Mouse (Mus musculus) kidney, adult 2 months (tissue): Measurements from ENCODE around the gene Susd3. TPM values are rescaled to one million over a fixed set of nuclear protein-coding genes. Genes with fewer than 3 reads are reported as not detected.

Experiments
- DNase-seq: peaks from one replicate; pipeline ENCODE4 v3.0.0; 2021
- H3K27ac ChIP-seq: fragments of 200-500 bp; 2 replicates; pipeline ENCODE4 v1.5.1; 2012; ENCODE audit warnings: low read depth, low read length, control low read depth, inconsistent platforms; ENCODE audit not compliant: insufficient read depth
- H3K27me3 ChIP-seq: fragments of 200-500 bp; replicated peaks from 2 replicates; pipeline ENCODE4 v1.6.1; 2012; ENCODE audit warnings: mild to moderate bottlenecking, moderate library complexity, low read length, inconsistent platforms; ENCODE audit not compliant: control insufficient read depth, insufficient read depth
- H3K36me3 ChIP-seq: fragments of 200-500 bp; 2 replicates; pipeline ENCODE4 v1.6.1; 2012; ENCODE audit warnings: mild to moderate bottlenecking, moderate library complexity, low read length, inconsistent platforms; ENCODE audit not compliant: control insufficient read depth, insufficient read depth
- H3K4me1 ChIP-seq: fragments of 200-500 bp; 2 replicates; pipeline ENCODE4 v1.6.1; 2011; ENCODE audit warnings: low read length; ENCODE audit not compliant: control insufficient read depth, insufficient read depth
- H3K4me3 ChIP-seq: fragments of 200-500 bp; 2 replicates; pipeline ENCODE4 v1.5.1; 2011; ENCODE audit warnings: mild to moderate bottlenecking, low read depth, low read length, control low read depth; ENCODE audit not compliant: insufficient read depth
- CTCF ChIP-seq: fragments of 200-500 bp; conservative IDR thresholded peaks from 2 replicates; pipeline ENCODE4 v1.5.1; 2011; ENCODE audit warnings: low read depth, mild to moderate bottlenecking, control low read depth, low read length, moderate library complexity, mixed read lengths; ENCODE audit not compliant: insufficient read depth, insufficient read length
- POLR2A ChIP-seq: fragments of 200-500 bp; IDR thresholded peaks from one replicate; pipeline ENCODE4 v1.6.1; 2011; ENCODE audit warnings: low read depth, low read length, control low read depth
- WGBS: fragments of 180-500 bp; shearing (Covaris S2); methylation state at CpG from one replicate; pipeline ENCODE4 v1.1.7; 2018; 5-methylcytosine and 5-hydroxymethylcytosine counted together
- polyA plus RNA-seq: library from polyadenylated mRNA; depleted of rRNA; stranded (reverse); fragments of >200 nt; gene quantifications from 2 replicates; pipeline ENCODE4 v1.2.3, GENCODE M21; 2012

Susd3 gene
- polyA plus RNA-seq, 1 experiment = 50.1 TPM

GRCm38 (mm10) chr13:49233792-49234572, 14.5 kb downstream of the Susd3 start:
- Histone ChIP-seq H3K36me3 (no peaks in the 10 kb centered on the region), H3K27me3 (no peaks in the 10 kb centered on the region), H3K27ac (peak overlapping the region; percentile 28; the same call in 1 of the 2 replicates), H3K4me3 (no peak overlapping the region), H3K4me1 (peaks cover 4% of the 10 kb centered on the region; the same call in 1 of the 2 replicates)
- whole genome bisulfite sequencing = 66% methylated on average over 8 of the region's 8 CpGs
- no peak for TF ChIP-seq CTCF
- no peak for TF ChIP-seq POLR2A
- DNase-seq = peak; percentile 86

- no peak for DNase-seq
- H3K27me3 ChIP-seq = no peaks in the 10 kb centered on the region
- 57% methylated on average over 4 of the region's 4 CpGs for WGBS
- H3K4me3 ChIP-seq = no peak overlapping the region
- H3K4me1 ChIP-seq = peaks cover 4% of the 10 kb centered on the region; the same call in 1 of the 2 replicates
- TF ChIP-seq POLR2A (no peak), CTCF (no peak)
- no peaks in the 10 kb centered on the region for H3K36me3 ChIP-seq
- no peak overlapping the region for H3K27ac ChIP-seq
Measured at GRCm38 (mm10) chr13:49225633-49226032, 22.9 kb downstream of the Susd3 start.

- Histone ChIP-seq H3K4me3 (no peak overlapping the region), H3K4me1 (peaks cover 4% of the 10 kb centered on the region; the same call in 1 of the 2 replicates), H3K27ac (no peak overlapping the region), H3K27me3 (no peaks in the 10 kb centered on the region), H3K36me3 (no peaks in the 10 kb centered on the region)
- TF ChIP-seq POLR2A = no peak
- TF ChIP-seq CTCF = no peak
- 61% methylated on average over 3 of the region's 3 CpGs for WGBS
- DNase-seq = no peak
Measured at GRCm38 (mm10) chr13:49225159-49225558, 23.3 kb downstream of the Susd3 start.

- WGBS = 32% methylated on average over 6 of the region's 6 CpGs
- Histone ChIP-seq H3K27ac (peak overlapping the region; percentile 37; the same call in 1 of the 2 replicates), H3K36me3 (no peaks in the 10 kb centered on the region), H3K27me3 (no peaks in the 10 kb centered on the region), H3K4me3 (peak overlapping the region; percentile 36; the same call in 1 of the 2 replicates), H3K4me1 (peaks cover 4% of the 10 kb centered on the region; the same call in 1 of the 2 replicates)
- DNase-seq = no peak
- no peak for TF ChIP-seq POLR2A
- TF ChIP-seq CTCF = no peak
Measured at GRCm38 (mm10) chr13:49224729-49225128, 23.8 kb downstream of the Susd3 start.

- Histone ChIP-seq H3K36me3 (no peaks in the 10 kb centered on the region), H3K27me3 (no peaks in the 10 kb centered on the region), H3K4me3 (peak overlapping the region; percentile 36; the same call in 1 of the 2 replicates), H3K4me1 (peaks cover 4% of the 10 kb centered on the region; the same call in 1 of the 2 replicates), H3K27ac (0 out of 2 replicates have a peak overlapping the region, but pooled peaks have one; percentile 37)
- TF ChIP-seq CTCF (no peak), POLR2A (no peak)
- peak; percentile 80 for DNase-seq
- WGBS = 16% methylated on average over 10 of the region's 10 CpGs
Measured at GRCm38 (mm10) chr13:49224314-49224713, 24.2 kb downstream of the Susd3 start.

- H3K4me3 ChIP-seq = no peak overlapping the region
Measured at GRCm38 (mm10) chr13:49220912-49221311, 27.6 kb downstream of the Susd3 start.

GRCm38 (mm10) chr13:49219367-49219766, 29.1 kb downstream of the Susd3 start:
- no peak for TF ChIP-seq POLR2A
- TF ChIP-seq CTCF = no peak
- Histone ChIP-seq H3K4me1 (peaks cover 8% of the 10 kb centered on the region; the same call in 1 of the 2 replicates), H3K27ac (no peak overlapping the region), H3K4me3 (no peak overlapping the region), H3K27me3 (no peaks in the 10 kb centered on the region), H3K36me3 (no peaks in the 10 kb centered on the region)
- DNase-seq = no peak
- WGBS = 91% methylated on average over 4 of the region's 4 CpGs

More at GRCm38 (mm10) chr13:49220912-49221311, 27.6 kb downstream of the Susd3 start:
- Histone ChIP-seq H3K4me1 (peaks cover 8% of the 10 kb centered on the region; the same call in 1 of the 2 replicates), H3K27ac (no peak overlapping the region), H3K27me3 (no peaks in the 10 kb centered on the region), H3K36me3 (no peaks in the 10 kb centered on the region)
- no peak for TF ChIP-seq POLR2A
- 0 out of 2 replicates have a peak, but pooled peaks have one; percentile 12 for TF ChIP-seq CTCF
- 45% methylated on average over 5 of the region's 5 CpGs for WGBS
- no peak for DNase-seq
